Mouse (Mus musculus) left cerebral cortex, adult 2 months (tissue): ENCODE measurements around the gene Gimap8. TPM values are rescaled to one million over a fixed set of nuclear protein-coding genes. Genes with fewer than 3 reads are reported as not detected.
"Not testable (repeated sequence)": the region's sequence is repeated elsewhere in the genome, so short reads cannot be mapped to it uniquely, and the experiment has no call there.

ENCODE experiments used
- DNase-seq, 2 experiments: peaks; one replicate each; pipeline ENCODE4 v3.0.0; 2021 to 2022; ENCODE audit warnings: low spot score in 2 of 2, mixed read lengths in 1 of 2; ENCODE audit errors: extremely low spot score in 1 of 2
- H3K27ac ChIP-seq: fragments of 200-600 bp; 2 replicates; pipeline ENCODE4 v1.8.1; 2022
- H3K4me3 ChIP-seq: fragments of 200-600 bp; 2 replicates; pipeline ENCODE4 v1.8.1; 2022
- CTCF ChIP-seq: fragments of 200-600 bp; IDR thresholded peaks from 2 replicates; pipeline ENCODE4 v1.8.1; 2022; ENCODE audit warnings: antibody characterized with exemption, mild to moderate bottlenecking, moderate library complexity
- intact Hi-C: fragments of 180-260 bp; cut with DNase I; formaldehyde crosslinking; loops from one replicate; pipeline ENCODE4 v1.15.1; 2025
- total RNA-seq, 2 experiments: library from RNA; stranded (reverse); gene quantifications; 2 replicates each; pipeline ENCODE4 v1.2.3; 2021

Gimap8 gene
- total RNA-seq, 2 experiments from 2014 or later, result 0.77 to 0.81 TPM

- TF ChIP-seq CTCF, result no peak
- no peak overlapping the region for H3K27ac ChIP-seq
- H3K4me3 ChIP-seq, result no peak overlapping the region
- intact Hi-C loops, result no loop called here
- DNase-seq, result no peak
Measured at GRCm38 (mm10) chr6:48674291-48675058, 27.4 kb downstream of the Gimap8 start.

DNA sequence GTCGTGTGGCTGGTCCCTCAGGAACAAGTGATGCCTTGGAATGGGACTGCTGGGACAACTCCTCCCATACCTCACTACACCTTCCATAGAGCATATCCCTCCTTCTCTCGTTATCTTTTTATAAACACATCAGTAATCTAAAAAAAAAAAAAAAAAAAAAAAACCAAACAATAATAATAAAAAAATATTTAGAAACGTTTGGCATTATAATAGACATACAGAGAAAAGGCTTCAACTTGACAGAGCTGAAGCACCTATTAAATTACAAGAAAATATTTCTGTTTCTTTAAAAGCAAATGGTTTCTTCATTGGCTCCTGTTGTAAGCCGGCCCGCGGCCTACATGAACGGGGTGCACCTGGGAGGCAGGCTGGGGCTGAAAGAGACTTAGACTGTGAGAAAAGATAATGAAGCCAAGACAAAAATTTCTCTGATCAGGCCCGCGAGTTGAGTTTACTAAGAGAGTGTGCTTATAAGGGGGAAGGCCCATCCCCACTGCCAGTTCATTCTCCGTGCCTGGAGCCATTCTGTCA lies 28.4 kb downstream of the Gimap8 start:
- intact Hi-C loops, result no loop called here
- no peak for DNase-seq

GRCm38 (mm10) chr6:48675931-48676859 lies 29.2 kb downstream of the Gimap8 start, which contains the start of gene Gimap9:
TSS of gene Gimap9 (plus strand) at chr6:48676129.
- no peak within 1 kb of the TSS for H3K27ac ChIP-seq
- peak within 1 kb of the TSS; percentile 13; the same call in 1 of the 2 replicates for H3K4me3 ChIP-seq
- DNase-seq, result no peak
- intact Hi-C loops, result no loop called here
- no peak for TF ChIP-seq CTCF

More for the DNA sequence above, 28.4 kb downstream of the Gimap8 start:
- TF ChIP-seq CTCF, result no peak
- H3K27ac ChIP-seq, result no peak overlapping the region
- peak overlapping the region; percentile 13; the same call in 1 of the 2 replicates for H3K4me3 ChIP-seq

DNA sequence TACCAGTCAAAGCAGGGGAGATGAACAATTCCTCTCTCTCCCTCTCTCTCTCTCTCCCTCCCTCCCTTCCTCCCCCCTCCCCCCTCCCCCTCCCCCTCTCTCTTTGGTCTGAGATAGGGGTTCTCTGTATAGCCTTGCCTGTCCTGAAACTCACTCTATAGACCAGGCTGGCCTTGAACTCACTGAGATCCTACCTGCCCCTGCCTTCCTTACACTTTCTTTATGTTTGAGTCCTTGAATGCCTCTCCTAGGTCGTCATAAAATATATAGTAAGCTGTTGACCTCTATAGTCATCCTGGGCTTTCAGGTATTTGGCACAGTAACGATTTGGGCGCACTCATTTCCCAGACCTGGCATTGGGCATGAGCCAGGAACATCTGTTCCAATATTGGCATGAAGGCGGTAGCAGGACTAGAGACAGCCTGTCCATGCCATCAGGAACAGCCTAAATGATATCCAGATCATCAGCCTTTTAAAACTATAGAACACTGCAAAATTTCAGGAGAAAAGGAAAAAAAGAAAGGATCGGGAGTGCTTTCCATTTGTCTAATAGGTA lies 29.9 kb downstream of the Gimap8 start:
- no peak overlapping the region for H3K27ac ChIP-seq
- DNase-seq, result no peak
- H3K4me3 ChIP-seq, result no peak overlapping the region
- intact Hi-C loops, result no loop called here
- TF ChIP-seq CTCF, result no peak

GRCm38 (mm10) chr6:48677492-48678345 lies 30.7 kb downstream of the Gimap8 start:
- Histone ChIP-seq H3K4me3 (no peak overlapping the region), H3K27ac (no peak overlapping the region)
- intact Hi-C loops, result no loop called here
- no peak for DNase-seq
- no peak for TF ChIP-seq CTCF

DNA sequence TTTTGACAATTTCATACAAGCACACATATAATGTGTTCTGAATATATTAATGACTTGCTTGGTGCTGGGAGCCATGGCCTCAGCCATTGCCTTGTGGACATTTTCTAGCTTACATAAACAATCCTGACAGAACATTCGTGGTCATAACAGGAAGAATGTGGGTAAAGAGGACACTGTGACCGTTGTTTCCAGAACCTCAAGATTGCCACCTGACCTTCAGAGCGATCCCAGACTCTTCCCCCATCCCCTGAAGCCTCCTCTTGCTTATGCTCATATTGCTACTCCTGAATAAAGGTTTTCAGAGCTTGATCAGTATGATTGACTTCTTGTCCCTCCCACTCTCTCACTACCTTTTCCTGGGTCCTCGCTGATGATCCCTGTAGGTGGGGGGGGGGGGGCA lies 31.4 kb downstream of the Gimap8 start:
- H3K27ac ChIP-seq, result no peak overlapping the region
- H3K4me3 ChIP-seq, result no peak overlapping the region
- TF ChIP-seq CTCF, result no peak
- intact Hi-C loops, result no loop called here
- DNase-seq, result no peak

DNA sequence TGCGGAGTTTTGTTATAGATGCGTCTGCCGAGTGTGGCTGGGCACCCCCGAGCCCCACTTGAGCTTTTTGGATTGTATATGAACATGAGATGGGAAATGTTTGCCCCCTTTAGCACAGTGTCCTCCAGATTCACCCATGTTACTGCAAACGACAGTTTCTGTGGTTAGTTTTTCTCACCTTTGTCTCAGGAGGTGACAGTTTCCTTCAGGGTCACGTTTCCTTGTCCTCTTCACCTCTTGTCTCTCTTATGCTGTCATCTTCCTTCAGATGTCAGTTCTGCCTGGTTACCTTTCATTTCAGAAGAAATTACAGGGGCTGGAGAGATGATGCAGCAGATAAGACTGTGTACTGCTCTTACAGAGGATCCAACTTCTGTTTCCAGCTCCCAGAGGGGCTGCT lies 32.7 kb downstream of the Gimap8 start:
- no peak for TF ChIP-seq CTCF
- no peak overlapping the region for H3K27ac ChIP-seq
- DNase-seq, result no peak
- H3K4me3 ChIP-seq, result no peak overlapping the region
- intact Hi-C loops, result no loop called here

GRCm38 (mm10) chr6:48680421-48680820 lies 33.4 kb downstream of the Gimap8 start:
- no peak overlapping the region for H3K4me3 ChIP-seq
- DNase-seq, result no peak
- no peak overlapping the region for H3K27ac ChIP-seq
- intact Hi-C loops, result no loop called here
- no peak for TF ChIP-seq CTCF

GRCm38 (mm10) chr6:48681472-48682090 lies 34.5 kb downstream of the Gimap8 start:
- Histone ChIP-seq H3K27ac (no peak overlapping the region), H3K4me3 (no peak overlapping the region)
- intact Hi-C loops, result no loop called here
- no peak for DNase-seq
- no peak for TF ChIP-seq CTCF

DNA sequence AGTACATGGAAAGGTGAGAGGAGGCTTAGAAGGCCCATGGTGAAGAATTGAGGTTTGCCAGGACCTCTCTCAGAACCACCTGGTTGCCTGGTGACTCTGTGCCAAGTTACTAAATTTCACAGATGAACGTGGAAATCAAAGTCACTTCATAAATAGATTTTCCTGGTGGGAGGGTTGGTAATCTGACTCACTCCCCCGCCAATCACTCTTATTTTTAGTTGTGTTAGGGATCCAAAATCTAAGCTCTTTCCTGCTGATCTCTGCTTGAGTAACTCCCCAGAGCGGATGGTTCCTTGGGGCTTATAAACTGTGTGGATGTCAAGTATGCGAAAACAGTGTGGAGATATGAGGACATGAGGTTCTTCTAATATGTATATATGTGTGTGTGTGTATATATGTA lies 35.2 kb downstream of the Gimap8 start:
- Histone ChIP-seq H3K27ac (no peak overlapping the region), H3K4me3 (no peak overlapping the region)
- no peak for DNase-seq
- no peak for TF ChIP-seq CTCF
- intact Hi-C loops, result no loop called here

- H3K27ac ChIP-seq, H3K4me3 ChIP-seq, intact Hi-C loops, DNase-seq: not testable (repeated sequence)
Measured at GRCm38 (mm10) chr6:48683263-48683821, 36.3 kb downstream of the Gimap8 start.
